Mouse (Mus musculus): Measurements from ENCODE around the gene Tmem50b. TPM values are rescaled to one million over a fixed set of nuclear protein-coding genes. Genes with fewer than 3 reads are reported as not detected.
A peak's percentile ranks its signal among the peaks of the same experiment; 100 is the strongest.

The Tmem50b gene
- polyA plus RNA-seq, 1 experiment from 2014 or later, result 60.8 TPM

GRCm38 (mm10) chr16:91552072-91552471 lies 45.5 kb downstream of the Tmem50b start:
- H3K36me3 ChIP-seq (ENCODE audit: control insufficient read depth, insufficient read depth, low read length), result no peaks in the 10 kb centered on the region; the same call in 1 of the 2 replicates
- no peaks in the 10 kb centered on the region for H3K27me3 ChIP-seq (ENCODE audit: control insufficient read depth, insufficient read depth, low read length)
- peak overlapping the region; percentile 35 for H3K27ac ChIP-seq (replicated peaks)
- H3K4me2 ChIP-seq (replicated peaks; ENCODE audit: low read depth), result no peak overlapping the region
- TF ChIP-seq CTCF (IDR thresholded peaks at IDR 0.05; ENCODE audit: low read depth) (peak; percentile 39), EP300 (optimal IDR thresholded peaks at IDR 0.05) (no peak)
- H3K4me3 ChIP-seq (ENCODE audit: low read depth, low read length), result no peak overlapping the region
- no peak overlapping the region for H3K9ac ChIP-seq (ENCODE audit: low read length)
- ATAC-seq (ENCODE audit: low FRiP score, low TSS enrichment), result no peak
- WGBS, result 61% methylated on average over 9 of the region's 9 CpGs
- peak; percentile 44 for DNase-seq (ENCODE audit: low spot score)
- H3K9me3 ChIP-seq (ENCODE audit: control insufficient read depth, low read length), result no peaks in the 10 kb centered on the region
- H3K4me1 ChIP-seq (replicated peaks; ENCODE audit: control insufficient read depth, insufficient read depth), result peaks cover 7% of the 10 kb centered on the region

- Histone ChIP-seq H3K4me3 (ENCODE audit: low read depth, low read length) (no peak overlapping the region), H3K27ac (replicated peaks) (peak overlapping the region; percentile 81), H3K4me1 (replicated peaks; ENCODE audit: control insufficient read depth, insufficient read depth) (peaks cover 7% of the 10 kb centered on the region), H3K9me3 (ENCODE audit: control insufficient read depth, low read length) (no peaks in the 10 kb centered on the region), H3K9ac (ENCODE audit: low read length) (0 out of 2 replicates have a peak overlapping the region, but pooled peaks have one; percentile 27), H3K36me3 (ENCODE audit: control insufficient read depth, insufficient read depth, low read length) (no peaks in the 10 kb centered on the region), H3K4me2 (replicated peaks; ENCODE audit: low read depth) (0 out of 2 replicates have a peak overlapping the region, but pooled peaks have one; percentile 8), H3K27me3 (ENCODE audit: control insufficient read depth, insufficient read depth, low read length) (no peaks in the 10 kb centered on the region)
- TF ChIP-seq CTCF (IDR thresholded peaks at IDR 0.05; ENCODE audit: low read depth) (no peak), EP300 (optimal IDR thresholded peaks at IDR 0.05) (no peak)
- DNase-seq (ENCODE audit: low spot score) (peak; percentile 84), ATAC-seq (ENCODE audit: low FRiP score, low TSS enrichment) (peak; percentile 89)
- WGBS, result 53% methylated on average over 10 of the region's 10 CpGs
These were observed 46.5 kb downstream of the Tmem50b start for GRCm38 (mm10) chr16:91551081-91551524.

GRCm38 (mm10) chr16:91549616-91550015 lies 48.0 kb downstream of the Tmem50b start:
- no peaks in the 10 kb centered on the region for H3K27me3 ChIP-seq (ENCODE audit: control insufficient read depth, insufficient read depth, low read length)
- H3K27ac ChIP-seq (replicated peaks), result peak overlapping the region; percentile 75
- H3K9ac ChIP-seq (ENCODE audit: low read length), result no peak overlapping the region
- H3K4me3 ChIP-seq (ENCODE audit: low read depth, low read length), result no peak overlapping the region
- no peaks in the 10 kb centered on the region for H3K9me3 ChIP-seq (ENCODE audit: control insufficient read depth, low read length)
- 52% methylated on average over 5 of the region's 5 CpGs for WGBS
- ATAC-seq (ENCODE audit: low FRiP score, low TSS enrichment) (no peak), DNase-seq (ENCODE audit: low spot score) (no peak)
- no peaks in the 10 kb centered on the region for H3K36me3 ChIP-seq (ENCODE audit: control insufficient read depth, insufficient read depth, low read length)
- TF ChIP-seq EP300 (optimal IDR thresholded peaks at IDR 0.05), result no peak
- TF ChIP-seq CTCF (IDR thresholded peaks at IDR 0.05; ENCODE audit: low read depth), result no peak
- H3K4me1 ChIP-seq (replicated peaks; ENCODE audit: control insufficient read depth, insufficient read depth), result peaks cover 7% of the 10 kb centered on the region
- no peak overlapping the region for H3K4me2 ChIP-seq (replicated peaks; ENCODE audit: low read depth)

GRCm38 (mm10) chr16:91548996-91549395 lies 48.6 kb downstream of the Tmem50b start:
- H3K36me3 ChIP-seq (ENCODE audit: control insufficient read depth, insufficient read depth, low read length), result no peaks in the 10 kb centered on the region
- peak overlapping the region; percentile 23; the same call in 1 of the 2 replicates for H3K9ac ChIP-seq (ENCODE audit: low read length)
- 70% methylated on average over 2 of the region's 2 CpGs for WGBS
- ATAC-seq (ENCODE audit: low FRiP score, low TSS enrichment), result no peak
- no peak for DNase-seq (ENCODE audit: low spot score)
- TF ChIP-seq CTCF (IDR thresholded peaks at IDR 0.05; ENCODE audit: low read depth) (no peak), EP300 (optimal IDR thresholded peaks at IDR 0.05) (no peak)
- H3K4me2 ChIP-seq (replicated peaks; ENCODE audit: low read depth), result peak overlapping the region; percentile 79
- H3K27ac ChIP-seq (replicated peaks), result peak overlapping the region; percentile 75
- H3K27me3 ChIP-seq (ENCODE audit: control insufficient read depth, insufficient read depth, low read length), result no peaks in the 10 kb centered on the region
- peaks cover 7% of the 10 kb centered on the region for H3K4me1 ChIP-seq (replicated peaks; ENCODE audit: control insufficient read depth, insufficient read depth)
- no peaks in the 10 kb centered on the region for H3K9me3 ChIP-seq (ENCODE audit: control insufficient read depth, low read length)
- H3K4me3 ChIP-seq (ENCODE audit: low read depth, low read length), result peak overlapping the region; percentile 93; the same call in 1 of the 2 replicates

GRCm38 (mm10) chr16:91548586-91548985 lies 49.0 kb downstream of the Tmem50b start:
- no peak for ATAC-seq (ENCODE audit: low FRiP score, low TSS enrichment)

GRCm38 (mm10) chr16:91547974-91548373 lies 49.6 kb downstream of the Tmem50b start:
- Histone ChIP-seq H3K36me3 (ENCODE audit: control insufficient read depth, insufficient read depth, low read length) (no peaks in the 10 kb centered on the region), H3K9ac (ENCODE audit: low read length) (peak overlapping the region; percentile 97), H3K9me3 (ENCODE audit: control insufficient read depth, low read length) (no peaks in the 10 kb centered on the region), H3K4me3 (ENCODE audit: low read depth, low read length) (peak overlapping the region; percentile 93), H3K27ac (replicated peaks) (no peak overlapping the region; the same call in 1 of the 2 replicates), H3K4me2 (replicated peaks; ENCODE audit: low read depth) (peak overlapping the region; percentile 79), H3K4me1 (replicated peaks; ENCODE audit: control insufficient read depth, insufficient read depth) (peaks cover 7% of the 10 kb centered on the region), H3K27me3 (ENCODE audit: control insufficient read depth, insufficient read depth, low read length) (no peaks in the 10 kb centered on the region)
- ATAC-seq (ENCODE audit: low FRiP score, low TSS enrichment), result no peak
- TF ChIP-seq CTCF (IDR thresholded peaks at IDR 0.05; ENCODE audit: low read depth) (no peak), EP300 (optimal IDR thresholded peaks at IDR 0.05) (no peak)
- 38% methylated on average over 5 of the region's 5 CpGs for WGBS
- no peak for DNase-seq (ENCODE audit: low spot score)

More at GRCm38 (mm10) chr16:91548586-91548985, 49.0 kb downstream of the Tmem50b start:
- Histone ChIP-seq H3K27me3 (ENCODE audit: control insufficient read depth, insufficient read depth, low read length) (no peaks in the 10 kb centered on the region), H3K27ac (replicated peaks) (peak overlapping the region; percentile 75), H3K36me3 (ENCODE audit: control insufficient read depth, insufficient read depth, low read length) (no peaks in the 10 kb centered on the region), H3K4me2 (replicated peaks; ENCODE audit: low read depth) (peak overlapping the region; percentile 79), H3K4me1 (replicated peaks; ENCODE audit: control insufficient read depth, insufficient read depth) (peaks cover 7% of the 10 kb centered on the region), H3K4me3 (ENCODE audit: low read depth, low read length) (peak overlapping the region; percentile 93), H3K9ac (ENCODE audit: low read length) (peak overlapping the region; percentile 23; the same call in 1 of the 2 replicates), H3K9me3 (ENCODE audit: control insufficient read depth, low read length) (no peaks in the 10 kb centered on the region)
- WGBS, result 43% methylated on average over 5 of the region's 5 CpGs
- TF ChIP-seq EP300 (optimal IDR thresholded peaks at IDR 0.05) (no peak), CTCF (IDR thresholded peaks at IDR 0.05; ENCODE audit: low read depth) (no peak)
- DNase-seq (ENCODE audit: low spot score), result no peak

Data from stomach, postnatal 0 days (tissue).